Mouse (Mus musculus): Measurements from ENCODE around the gene Slc25a38. TPM values are rescaled to one million over a fixed set of nuclear protein-coding genes. Genes with fewer than 3 reads are reported as not detected.

The Slc25a38 gene
- polyA plus RNA-seq, 1 experiment, result 154 TPM

DNA sequence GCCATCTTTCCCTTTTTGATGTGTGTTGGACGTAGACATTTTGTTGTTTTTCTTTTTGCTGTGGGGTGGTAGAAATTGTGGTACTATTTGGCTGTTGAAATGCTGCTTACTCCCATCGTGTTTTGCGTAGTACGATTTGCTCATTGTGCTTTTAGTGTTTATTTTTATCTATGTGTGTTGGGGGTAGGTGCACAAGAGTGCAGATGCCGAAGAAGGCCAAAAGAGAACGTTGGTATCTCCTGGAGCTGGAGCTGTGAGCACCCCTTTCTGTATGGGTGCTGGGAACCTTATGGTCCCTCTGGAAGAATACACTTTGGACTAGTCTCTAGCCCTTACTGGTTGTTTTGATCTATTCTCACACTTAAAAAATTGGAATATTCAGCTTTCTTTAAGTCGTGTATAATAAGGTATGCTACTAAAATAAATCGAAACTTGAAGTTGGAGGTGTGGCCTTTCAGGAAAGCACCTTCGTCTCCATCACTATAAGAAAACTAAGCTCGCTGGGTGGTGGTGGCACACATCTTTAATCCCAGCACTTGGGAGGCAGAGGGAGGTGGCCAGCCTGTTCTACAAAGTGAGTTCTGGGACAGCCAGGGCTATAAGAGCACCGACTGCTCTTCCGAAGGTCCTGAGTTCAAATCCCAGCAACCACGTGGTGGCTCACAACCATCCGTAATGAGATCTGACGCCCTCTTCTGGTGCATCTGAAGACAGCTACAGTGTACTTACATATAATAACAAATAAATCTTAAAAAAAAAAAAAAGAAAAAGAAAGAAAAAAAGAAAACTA, 1.2 kb downstream of the Slc25a38 start:
- peaks cover 7% of the 10 kb centered on the region; the same call in 1 of the 2 replicates for H3K4me1 ChIP-seq (ENCODE audit: control insufficient read depth, insufficient read depth, low read length)
- H3K4me3 ChIP-seq (replicated peaks; ENCODE audit: control insufficient read depth, low read depth, low read length), result peak overlapping the region; percentile 40

DNA sequence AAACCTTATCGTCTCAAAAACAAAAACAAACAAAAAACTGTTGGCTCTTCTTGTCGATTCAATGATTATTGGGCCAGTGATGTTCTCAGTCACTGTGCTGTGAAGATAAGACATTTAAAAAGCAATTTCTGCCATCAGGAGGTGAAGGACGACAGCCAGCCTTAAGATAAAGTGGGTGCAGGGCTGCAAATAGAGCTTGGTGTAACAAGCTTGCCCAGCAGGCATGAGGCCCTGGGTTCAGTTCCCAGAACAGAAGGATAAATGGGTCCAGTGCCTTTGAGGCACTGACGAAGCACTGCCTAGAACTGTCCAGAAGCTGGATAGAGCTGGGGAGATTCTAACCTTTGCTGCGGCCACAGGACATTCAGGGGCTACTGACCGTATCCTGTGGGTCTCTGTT, 2.3 kb downstream of the Slc25a38 start:
- TF ChIP-seq CTCF (IDR thresholded peaks at IDR 0.05; ENCODE audit: control insufficient read depth, insufficient read depth, low read length) (no peak), POLR2A (IDR thresholded peaks at IDR 0.05; ENCODE audit: borderline replicate concordance, control insufficient read depth, low read depth, low read length) (no peak)
- H3K27ac ChIP-seq (ENCODE audit: control insufficient read depth, insufficient read depth, low read depth, low read length, poor library complexity), result peak overlapping the region; percentile 65
- 74% methylated on average over 6 of the region's 6 CpGs for WGBS
- no peak overlapping the region for H3K4me3 ChIP-seq (replicated peaks; ENCODE audit: control insufficient read depth, low read depth, low read length)
- peaks cover 7% of the 10 kb centered on the region; the same call in 1 of the 2 replicates for H3K4me1 ChIP-seq (ENCODE audit: control insufficient read depth, insufficient read depth, low read length)

More for the DNA sequence above, 1.2 kb downstream of the Slc25a38 start:
- WGBS, result 58% methylated on average over 15 of the region's 15 CpGs
- no peak for TF ChIP-seq POLR2A (IDR thresholded peaks at IDR 0.05; ENCODE audit: borderline replicate concordance, control insufficient read depth, low read depth, low read length)
- TF ChIP-seq CTCF (IDR thresholded peaks at IDR 0.05; ENCODE audit: control insufficient read depth, insufficient read depth, low read length), result no peak
- H3K27ac ChIP-seq (ENCODE audit: control insufficient read depth, insufficient read depth, low read depth, low read length, poor library complexity), result peak overlapping the region; percentile 54; the same call in 1 of the 2 replicates

DNA sequence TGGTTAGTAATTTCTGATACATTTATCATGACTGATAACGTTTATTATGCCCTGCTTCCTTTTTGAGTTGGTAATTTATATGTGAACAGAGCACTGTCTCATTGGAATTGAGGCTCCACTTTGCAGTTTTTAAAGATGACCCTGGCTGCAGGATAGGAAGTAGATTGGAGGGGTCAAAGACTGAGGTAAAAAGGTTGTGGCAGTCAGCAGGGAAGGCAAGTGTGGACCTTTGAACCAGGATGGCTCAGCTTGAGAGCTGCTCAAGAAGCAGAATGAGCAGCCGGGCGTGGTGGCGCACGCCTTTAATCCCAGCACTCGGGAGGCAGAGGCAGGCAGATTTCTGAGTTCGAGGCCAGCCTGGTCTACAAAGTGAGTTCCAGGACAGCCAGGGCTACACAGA, 3.3 kb downstream of the Slc25a38 start:
- no peak for TF ChIP-seq CTCF (IDR thresholded peaks at IDR 0.05; ENCODE audit: control insufficient read depth, insufficient read depth, low read length)
- no peak for TF ChIP-seq POLR2A (IDR thresholded peaks at IDR 0.05; ENCODE audit: borderline replicate concordance, control insufficient read depth, low read depth, low read length)
- 92% methylated on average over 7 of the region's 7 CpGs for WGBS
- Histone ChIP-seq H3K4me3 (replicated peaks; ENCODE audit: control insufficient read depth, low read depth, low read length) (no peak overlapping the region), H3K4me1 (ENCODE audit: control insufficient read depth, insufficient read depth, low read length) (peaks cover 9% of the 10 kb centered on the region; the same call in 1 of the 2 replicates), H3K27ac (ENCODE audit: control insufficient read depth, insufficient read depth, low read depth, low read length, poor library complexity) (peak overlapping the region; percentile 65)

DNA sequence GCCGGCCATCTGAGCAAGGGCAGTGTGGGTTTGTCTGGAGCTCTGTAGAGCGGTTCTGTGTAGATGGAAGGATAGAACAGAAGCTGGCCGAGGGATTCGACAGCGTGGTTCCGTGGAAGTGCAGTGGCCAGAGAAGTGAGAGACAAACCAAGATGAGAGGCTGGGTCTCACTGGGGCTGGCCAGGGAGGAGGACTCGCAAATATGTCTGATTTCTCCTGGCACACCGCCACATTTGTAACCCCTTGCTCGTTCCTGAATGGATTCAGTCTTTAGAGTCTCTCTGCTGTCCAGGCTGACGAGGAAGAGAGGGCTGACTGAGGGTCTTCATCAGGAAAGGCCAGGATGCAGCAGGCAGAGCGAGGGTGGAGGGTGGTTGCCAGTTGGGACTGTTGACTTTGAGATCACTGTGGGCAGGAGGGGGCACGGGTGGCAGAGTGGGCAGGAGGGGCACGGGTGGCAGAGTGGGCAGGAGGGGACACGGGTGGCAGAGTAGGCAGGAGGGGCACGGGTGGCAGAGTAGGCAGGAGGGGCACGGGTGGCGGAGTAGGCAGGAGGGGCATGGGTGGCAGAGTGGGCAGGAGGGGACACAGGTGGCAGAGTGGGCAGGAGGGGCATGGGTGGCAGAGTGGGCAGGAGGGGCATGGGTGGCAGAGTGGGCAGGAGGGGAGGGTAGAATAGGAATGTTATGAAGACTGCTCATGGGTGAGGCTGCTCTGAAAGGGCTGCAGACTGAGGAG, 4.0 kb downstream of the Slc25a38 start:
- 76% methylated on average over 17 of the region's 17 CpGs for WGBS
- TF ChIP-seq CTCF (IDR thresholded peaks at IDR 0.05; ENCODE audit: control insufficient read depth, insufficient read depth, low read length) (no peak), POLR2A (IDR thresholded peaks at IDR 0.05; ENCODE audit: borderline replicate concordance, control insufficient read depth, low read depth, low read length) (no peak)
- Histone ChIP-seq H3K4me3 (replicated peaks; ENCODE audit: control insufficient read depth, low read depth, low read length) (peak overlapping the region; percentile 35), H3K4me1 (ENCODE audit: control insufficient read depth, insufficient read depth, low read length) (peaks cover 10% of the 10 kb centered on the region; the same call in 1 of the 2 replicates), H3K27ac (ENCODE audit: control insufficient read depth, insufficient read depth, low read depth, low read length, poor library complexity) (peak overlapping the region; percentile 93)

DNA sequence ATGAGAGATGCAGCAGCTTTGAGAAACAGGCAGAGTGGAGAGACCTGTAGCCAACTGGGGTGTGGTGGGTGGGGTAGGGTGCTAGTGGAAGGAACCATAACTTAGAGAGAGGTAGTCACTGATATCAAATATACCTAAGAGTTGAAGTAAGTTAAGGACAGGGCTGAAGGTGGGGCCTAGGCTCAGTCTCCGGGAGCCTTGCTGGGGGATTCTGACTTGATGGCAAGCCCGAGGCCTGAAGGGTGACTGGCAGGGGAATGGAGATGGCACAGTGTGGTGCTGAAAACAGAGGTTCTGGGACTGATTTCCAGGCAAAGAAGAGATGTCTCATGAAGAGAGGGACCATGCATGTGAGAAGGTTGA, 4.6 kb downstream of the Slc25a38 start:
- TF ChIP-seq CTCF (IDR thresholded peaks at IDR 0.05; ENCODE audit: control insufficient read depth, insufficient read depth, low read length) (no peak), POLR2A (IDR thresholded peaks at IDR 0.05; ENCODE audit: borderline replicate concordance, control insufficient read depth, low read depth, low read length) (peak; percentile 58; the same call in 1 of the 2 replicates)
- Histone ChIP-seq H3K27ac (ENCODE audit: control insufficient read depth, insufficient read depth, low read depth, low read length, poor library complexity) (peak overlapping the region; percentile 93), H3K4me3 (replicated peaks; ENCODE audit: control insufficient read depth, low read depth, low read length) (peak overlapping the region; percentile 89), H3K4me1 (ENCODE audit: control insufficient read depth, insufficient read depth, low read length) (peaks cover 10% of the 10 kb centered on the region; the same call in 1 of the 2 replicates)
- WGBS, result 69% methylated on average over 2 of the region's 2 CpGs

DNA sequence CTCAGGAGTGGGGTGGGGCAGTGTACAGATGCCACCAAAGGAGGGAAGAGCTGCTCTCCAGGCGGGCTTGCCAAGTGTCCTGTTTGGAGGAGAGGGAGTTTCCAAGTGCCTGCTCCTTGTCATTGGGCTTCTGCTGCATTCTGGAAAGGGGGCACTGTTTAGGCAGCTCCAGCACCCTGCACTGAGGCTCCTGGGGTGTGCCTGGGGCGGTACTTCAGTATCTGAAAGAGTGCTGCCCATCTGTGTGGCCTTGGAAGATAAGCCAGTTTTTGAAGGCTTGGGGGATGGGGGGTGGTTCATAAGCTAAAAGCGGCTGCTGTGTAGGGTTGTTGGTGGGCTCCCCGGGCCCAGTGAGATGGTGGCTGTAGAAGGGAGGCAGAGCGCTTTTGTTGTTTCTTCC, 5.4 kb downstream of the Slc25a38 start:
- peaks cover 10% of the 10 kb centered on the region; the same call in 1 of the 2 replicates for H3K4me1 ChIP-seq (ENCODE audit: control insufficient read depth, insufficient read depth, low read length)
- H3K27ac ChIP-seq (ENCODE audit: control insufficient read depth, insufficient read depth, low read depth, low read length, poor library complexity), result peak overlapping the region; percentile 93
- peak overlapping the region; percentile 89 for H3K4me3 ChIP-seq (replicated peaks; ENCODE audit: control insufficient read depth, low read depth, low read length)
- 54% methylated on average over 5 of the region's 5 CpGs for WGBS
- peak; percentile 81 for TF ChIP-seq POLR2A (IDR thresholded peaks at IDR 0.05; ENCODE audit: borderline replicate concordance, control insufficient read depth, low read depth, low read length)
- TF ChIP-seq CTCF (IDR thresholded peaks at IDR 0.05; ENCODE audit: control insufficient read depth, insufficient read depth, low read length), result no peak

DNA sequence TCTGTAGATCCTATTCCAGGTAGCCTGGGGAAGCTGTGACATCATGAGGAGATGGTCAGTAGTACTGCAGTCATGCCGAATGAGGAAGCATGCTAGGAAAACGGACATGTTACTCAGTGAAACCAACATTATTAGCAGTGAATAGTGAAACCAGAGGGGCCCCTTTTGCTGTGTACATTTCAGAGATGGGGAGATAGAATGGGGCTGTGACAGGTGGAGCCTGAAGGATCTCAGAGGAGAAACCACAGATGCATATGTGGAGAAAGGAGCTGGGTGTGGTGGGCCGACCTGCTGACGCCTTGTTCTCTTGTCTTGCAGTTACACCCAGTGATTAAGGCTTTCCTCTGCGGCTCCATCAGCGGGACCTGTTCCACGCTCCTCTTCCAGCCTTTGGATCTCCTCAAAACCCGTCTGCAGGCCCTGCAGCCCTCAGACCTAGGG, 6.0 kb downstream of the Slc25a38 start:
- H3K27ac ChIP-seq (ENCODE audit: control insufficient read depth, insufficient read depth, low read depth, low read length, poor library complexity), result peak overlapping the region; percentile 80
- WGBS, result 43% methylated on average over 8 of the region's 8 CpGs
- H3K4me3 ChIP-seq (replicated peaks; ENCODE audit: control insufficient read depth, low read depth, low read length), result peak overlapping the region; percentile 64
- no peak for TF ChIP-seq POLR2A (IDR thresholded peaks at IDR 0.05; ENCODE audit: borderline replicate concordance, control insufficient read depth, low read depth, low read length)
- no peak for TF ChIP-seq CTCF (IDR thresholded peaks at IDR 0.05; ENCODE audit: control insufficient read depth, insufficient read depth, low read length)
- H3K4me1 ChIP-seq (ENCODE audit: control insufficient read depth, insufficient read depth, low read length), result peaks cover 10% of the 10 kb centered on the region; the same call in 1 of the 2 replicates

DNA sequence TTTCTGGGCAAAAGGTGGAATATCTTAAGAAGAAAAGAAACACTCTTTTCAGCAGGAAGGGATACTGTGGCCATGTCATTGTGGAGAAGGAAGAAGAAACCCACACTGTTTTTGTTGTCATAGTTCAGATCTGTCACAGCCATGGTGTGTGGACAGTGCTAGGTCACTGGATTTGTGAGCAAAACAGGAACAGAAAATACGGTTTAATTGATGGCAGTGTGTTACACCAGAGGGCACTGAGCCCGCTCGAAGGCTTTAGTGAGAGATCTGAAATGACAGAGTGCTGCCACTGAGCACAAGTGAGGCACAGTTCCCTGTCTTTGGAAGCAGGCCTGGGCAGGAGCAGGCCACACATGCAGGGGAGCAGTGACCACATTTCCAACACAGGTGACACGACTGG, 8.0 kb downstream of the Slc25a38 start:
- Histone ChIP-seq H3K4me1 (ENCODE audit: control insufficient read depth, insufficient read depth, low read length) (peaks cover 6% of the 10 kb centered on the region; the same call in 1 of the 2 replicates), H3K4me3 (replicated peaks; ENCODE audit: control insufficient read depth, low read depth, low read length) (no peak overlapping the region), H3K27ac (ENCODE audit: control insufficient read depth, insufficient read depth, low read depth, low read length, poor library complexity) (peak overlapping the region; percentile 30)
- TF ChIP-seq POLR2A (IDR thresholded peaks at IDR 0.05; ENCODE audit: borderline replicate concordance, control insufficient read depth, low read depth, low read length), result no peak
- TF ChIP-seq CTCF (IDR thresholded peaks at IDR 0.05; ENCODE audit: control insufficient read depth, insufficient read depth, low read length), result no peak
- 51% methylated on average over 4 of the region's 4 CpGs for WGBS

Measured in bone marrow, adult 2 months (tissue).